Mouse (Mus musculus) spleen, adult 2 months (tissue): ENCODE results near the gene Gpr161.

ENCODE experiments used
- CTCF ChIP-seq: fragments of 200-500 bp; IDR thresholded peaks from 2 replicates; pipeline ENCODE4 v1.5.1; 2011; ENCODE audit warnings: mild to moderate bottlenecking, inconsistent platforms; ENCODE audit not compliant: insufficient read depth, insufficient read length, insufficient replicate concordance; ENCODE audit errors: extremely low read depth
- POLR2A ChIP-seq: fragments of 200-500 bp; IDR thresholded peaks from 2 replicates; pipeline ENCODE4 v1.6.1; 2011; ENCODE audit warnings: low read depth, low read length, inconsistent platforms

GRCm38 (mm10) chr1:165284096-165284495, 11.5 kb upstream of the Gpr161 start:
- TF ChIP-seq CTCF = no peak
- TF ChIP-seq POLR2A = no peak
